Mouse (Mus musculus) 3T3-L1 (cell line): ENCODE data around the gene Zmynd8.

Experiments used
- DNase-seq: peaks from one replicate; pipeline ENCODE4 v3.0.0-alpha.2; 2015; ENCODE audit warnings: low read depth, low spot score

Zmynd8 gene

GRCm38 (mm10) chr2:165751068-165751467 lies 147.7 kb downstream of the Zmynd8 start:
- DNase-seq: peak; percentile 39

DNA sequence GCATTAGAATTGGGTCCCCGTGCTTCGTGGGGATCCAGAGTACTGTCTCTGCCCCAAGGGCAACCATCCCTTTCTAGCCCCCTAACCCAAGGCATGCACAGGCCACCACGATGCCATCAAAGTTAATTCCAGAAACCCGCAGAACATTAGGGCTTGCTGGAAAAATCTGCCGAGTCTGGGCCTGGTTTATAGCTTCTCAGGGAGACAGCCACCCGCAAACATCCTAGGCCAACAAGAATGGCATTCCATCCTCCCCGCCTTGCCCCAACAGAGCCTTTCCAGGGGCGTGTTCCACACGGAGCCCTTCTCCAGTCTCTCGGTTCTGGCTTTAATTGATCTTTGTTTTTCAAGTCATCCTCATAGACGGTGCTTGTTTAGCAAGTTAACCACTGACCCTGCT lies 150.4 kb downstream of the Zmynd8 start:
- DNase-seq: no peak

GRCm38 (mm10) chr2:165747975-165748374 lies 150.8 kb downstream of the Zmynd8 start:
- peak; percentile 20 for DNase-seq

DNA sequence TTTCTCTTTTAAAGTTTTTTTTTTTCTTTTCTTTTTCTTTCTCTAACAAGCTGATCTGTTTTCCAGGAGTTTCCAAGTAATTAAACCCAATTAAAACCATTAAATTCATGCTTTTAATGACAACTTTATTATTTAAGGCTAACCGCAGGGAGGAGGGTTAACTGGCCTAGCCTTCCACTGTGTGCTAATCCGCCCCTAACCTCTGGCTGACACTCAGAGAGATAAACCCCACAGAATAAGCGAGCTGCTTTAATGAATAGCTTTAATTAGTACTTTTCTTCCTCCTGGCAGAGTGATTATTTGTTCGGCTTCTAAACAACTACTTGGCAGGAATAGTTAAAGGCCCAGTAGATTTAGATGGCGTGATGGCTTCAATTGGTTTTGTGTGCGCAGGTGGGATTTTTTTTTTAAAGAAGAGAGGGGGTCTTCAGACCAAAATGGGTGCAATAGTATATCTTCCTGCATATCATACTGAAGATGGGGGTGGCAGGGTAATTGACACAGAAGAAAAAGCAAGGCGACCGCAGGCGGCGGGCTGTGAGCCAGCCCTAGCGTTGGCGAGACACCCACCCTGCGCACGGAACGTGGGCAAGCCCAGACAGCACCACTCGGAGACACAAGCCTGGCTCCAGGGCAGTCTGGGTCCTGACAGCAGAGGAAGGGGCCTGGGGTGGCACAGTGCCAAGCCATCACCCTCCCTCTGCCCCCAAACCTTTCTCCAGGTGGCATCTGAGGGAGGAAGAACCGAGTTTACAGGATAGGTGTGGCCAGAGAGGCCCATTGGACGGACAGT lies 153.3 kb downstream of the Zmynd8 start:
- DNase-seq: no peak

DNA sequence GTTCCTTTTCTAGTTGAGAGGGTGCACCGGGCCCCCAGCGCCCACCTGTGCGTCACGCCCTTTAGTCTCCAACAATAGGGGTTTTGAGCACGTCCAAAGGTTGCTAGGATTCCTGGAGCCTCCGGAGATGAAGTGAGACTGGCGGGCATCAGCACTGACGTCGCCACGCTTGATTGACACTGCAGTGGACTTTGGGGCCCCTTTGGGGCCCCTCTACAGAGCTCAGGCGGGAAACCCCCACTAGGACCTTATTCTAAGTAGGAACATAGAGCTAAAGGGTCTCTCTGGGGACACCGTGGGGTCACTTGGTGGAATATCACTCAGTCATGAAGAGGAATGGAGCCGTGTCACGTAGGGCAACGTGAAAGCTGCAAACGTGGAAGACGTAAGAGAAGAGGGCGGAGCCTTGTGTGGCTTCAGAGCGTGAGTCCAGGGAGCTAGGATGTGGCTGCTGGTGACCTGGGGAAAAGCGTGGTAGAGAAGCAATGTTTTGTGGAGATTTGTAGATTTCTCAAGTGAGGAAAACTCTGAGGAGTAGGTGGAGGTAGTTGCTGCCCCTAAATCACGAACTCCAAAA lies 156.5 kb downstream of the Zmynd8 start:
- no peak for DNase-seq

GRCm38 (mm10) chr2:165741526-165742050 lies 157.2 kb downstream of the Zmynd8 start:
- DNase-seq: no peak

DNA sequence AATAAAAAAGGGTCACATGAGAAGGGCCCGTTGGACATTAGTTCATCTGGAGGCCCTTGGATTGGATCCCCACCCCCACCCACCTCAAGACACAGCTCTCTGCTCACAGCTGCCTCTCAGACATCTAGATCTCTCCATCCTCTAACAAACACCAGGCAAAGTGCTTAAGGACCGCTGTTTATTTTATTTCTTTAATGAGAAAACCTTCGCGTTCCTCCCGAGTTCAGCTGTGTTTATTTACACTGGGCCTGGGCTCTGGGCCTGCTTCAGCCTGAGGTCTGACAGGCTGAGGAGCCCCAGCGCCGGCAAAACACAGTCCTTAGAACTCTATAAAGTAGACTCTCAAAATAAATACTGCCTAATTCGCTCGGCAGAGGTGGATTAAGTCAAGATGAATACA lies 157.8 kb downstream of the Zmynd8 start:
- no peak for DNase-seq

- no peak for DNase-seq
Measured at GRCm38 (mm10) chr2:165740381-165740780, 158.4 kb downstream of the Zmynd8 start.

DNA sequence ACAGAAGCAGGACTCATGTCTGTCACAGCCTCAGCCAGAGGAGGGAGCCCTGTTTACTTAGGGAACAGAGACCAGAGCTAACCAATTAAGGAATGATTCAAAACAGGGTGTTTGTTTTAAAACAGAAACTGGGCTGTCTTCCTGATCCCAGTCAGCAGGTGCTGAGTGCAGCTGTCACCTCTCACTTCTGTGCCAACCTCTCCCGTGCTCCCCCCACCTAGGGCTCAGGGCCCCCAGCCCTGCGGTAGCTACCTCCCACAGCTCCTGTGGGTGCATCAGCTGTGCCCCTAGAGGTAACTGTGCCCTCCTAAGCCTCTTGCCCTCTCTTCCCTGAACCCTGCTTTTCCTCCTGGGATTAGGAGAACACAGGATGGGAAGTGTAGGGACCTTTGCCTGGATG lies 162.5 kb downstream of the Zmynd8 start:
- no peak for DNase-seq
